Mouse (Mus musculus) layer of hippocampus, adult 9-10 months (tissue): ENCODE measurements at regions not wholly inside any gene's neighbourhood (a gene's known extent, or its start where the extent isn't known, plus 50 kb on each side); places are given as distances from the start of the nearest gene placed in this dataset.

Experiments
- DNase-seq: peaks from one replicate; pipeline ENCODE4 v3.0.0; 2022; ENCODE audit warnings: low spot score

GRCm38 (mm10) chr1:61050346-61050745, 72.6 kb downstream of the Icos start:
- DNase-seq, result no peak

GRCm38 (mm10) chr1:61053676-61054075, 75.9 kb downstream of the Icos start:
- DNase-seq, result no peak

DNA sequence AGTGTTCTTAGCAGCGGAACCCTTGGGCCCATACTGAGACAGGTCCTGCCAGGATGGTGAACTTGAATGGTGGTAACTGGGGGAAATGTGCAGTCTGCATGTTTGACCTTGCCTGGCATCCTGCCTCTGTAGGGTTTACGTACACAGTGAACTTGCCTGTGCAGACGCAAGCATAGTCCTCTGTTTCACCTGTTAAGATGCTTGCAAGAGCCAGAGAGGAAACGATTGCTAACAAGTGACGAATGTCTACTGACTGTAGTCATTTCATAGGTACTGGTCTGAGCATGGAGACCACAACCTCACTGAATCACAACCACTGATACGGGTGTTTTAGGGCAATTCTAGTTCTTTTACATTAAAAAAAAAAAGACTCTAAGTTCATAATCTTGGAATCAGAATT, 76.7 kb downstream of the Icos start:
- no peak for DNase-seq

DNA sequence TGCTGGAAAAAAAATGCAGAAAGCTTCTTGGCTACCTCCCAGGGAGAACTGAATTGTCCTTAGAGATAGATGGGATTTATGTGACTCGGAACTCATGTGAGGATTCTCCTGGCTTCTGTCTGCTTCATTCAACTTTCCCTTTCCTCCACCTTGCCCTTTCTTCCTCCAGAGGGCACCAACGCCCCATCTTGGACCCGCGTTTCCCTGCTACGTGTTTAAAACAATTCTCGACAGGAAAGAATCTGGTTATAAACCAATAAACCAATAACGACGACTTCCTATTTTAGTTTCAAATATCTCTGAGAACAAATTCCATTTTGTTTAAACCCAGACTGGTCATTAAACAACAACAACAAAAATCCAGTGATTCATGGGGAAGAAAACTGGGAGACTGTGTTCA, 77.4 kb downstream of the Icos start:
- peak; percentile 49 for DNase-seq

DNA sequence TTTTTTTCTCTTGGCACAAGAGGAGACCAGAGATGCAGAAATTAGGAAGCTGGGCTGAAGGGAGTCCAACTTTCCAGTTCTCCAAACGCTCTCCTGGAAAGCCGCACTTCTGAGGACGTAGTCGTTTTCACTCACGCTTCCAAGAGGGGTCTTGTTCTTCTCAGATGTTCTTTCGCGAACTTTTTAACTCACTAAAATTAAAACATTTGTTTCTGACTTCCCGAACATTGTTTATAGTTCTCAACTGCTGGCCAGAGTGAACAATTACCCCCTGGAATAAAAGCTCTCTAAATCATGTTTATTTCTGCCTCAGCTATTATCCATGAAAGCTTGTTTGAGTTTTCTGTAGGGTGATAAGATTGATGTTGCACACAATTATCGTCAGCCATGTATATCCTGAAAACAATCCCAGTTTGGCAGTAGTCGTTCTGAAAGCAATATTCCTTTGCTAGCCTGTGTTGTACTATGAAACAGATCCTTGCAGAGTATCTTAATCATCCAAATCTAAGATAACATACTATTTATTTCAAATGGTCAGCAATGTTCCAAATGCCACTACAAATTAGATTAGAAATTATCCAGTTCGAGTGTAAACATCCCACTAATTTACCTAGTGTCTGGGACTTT, 82.3 kb downstream of the Icos start:
- DNase-seq, result no peak

- DNase-seq, result no peak
Measured at GRCm38 (mm10) chr1:61061892-61062460, 84.2 kb downstream of the Icos start.

DNA sequence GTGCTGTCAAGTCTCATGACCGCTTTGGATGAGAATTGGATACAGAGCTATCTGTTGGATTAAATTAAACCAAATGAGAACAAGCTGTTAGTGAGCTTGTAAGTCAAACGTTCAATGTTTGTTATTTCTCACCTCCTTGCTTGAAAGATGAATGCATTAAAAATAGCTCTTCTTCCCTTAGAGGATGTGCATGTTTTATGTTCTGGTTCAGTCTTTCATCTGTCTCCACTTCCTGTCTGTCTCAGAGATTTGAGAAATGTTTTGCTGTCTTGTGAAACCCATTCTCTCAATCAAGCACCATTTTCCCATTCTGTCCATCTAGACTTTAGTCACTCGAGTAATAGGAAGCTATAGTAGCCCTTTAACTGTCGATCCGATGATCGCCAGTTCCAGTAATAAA, 90.4 kb downstream of the Icos start:
- DNase-seq, result no peak

- DNase-seq, result no peak
Measured at GRCm38 (mm10) chr1:61074127-61074526, 96.4 kb downstream of the Icos start.

DNA sequence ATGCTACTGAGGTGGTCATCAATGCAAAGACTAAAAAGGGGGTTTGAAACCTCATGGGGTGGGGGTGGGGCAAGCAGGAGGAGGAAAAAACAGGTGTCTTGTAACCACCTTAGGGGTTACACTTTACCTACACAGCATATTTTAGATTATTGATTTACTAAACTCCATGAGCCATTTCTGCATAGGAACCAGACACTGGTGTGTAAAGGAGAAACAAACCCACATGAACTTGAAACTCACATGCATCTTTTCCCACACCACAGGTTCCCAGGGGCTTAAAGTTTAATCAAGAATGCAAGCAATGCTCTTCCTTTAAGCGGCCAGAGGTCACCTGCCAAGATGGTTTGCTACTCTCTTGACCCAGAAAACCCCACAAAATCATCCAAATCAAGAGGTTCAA, 97.6 kb downstream of the Icos start:
- DNase-seq, result no peak

- no peak for DNase-seq
Measured at GRCm38 (mm10) chr1:61084732-61085131, 107.0 kb downstream of the Icos start.

GRCm38 (mm10) chr1:61086811-61087210, 109.1 kb downstream of the Icos start:
- DNase-seq, result no peak

GRCm38 (mm10) chr1:61090801-61091200, 113.1 kb downstream of the Icos start:
- DNase-seq, result no peak

DNA sequence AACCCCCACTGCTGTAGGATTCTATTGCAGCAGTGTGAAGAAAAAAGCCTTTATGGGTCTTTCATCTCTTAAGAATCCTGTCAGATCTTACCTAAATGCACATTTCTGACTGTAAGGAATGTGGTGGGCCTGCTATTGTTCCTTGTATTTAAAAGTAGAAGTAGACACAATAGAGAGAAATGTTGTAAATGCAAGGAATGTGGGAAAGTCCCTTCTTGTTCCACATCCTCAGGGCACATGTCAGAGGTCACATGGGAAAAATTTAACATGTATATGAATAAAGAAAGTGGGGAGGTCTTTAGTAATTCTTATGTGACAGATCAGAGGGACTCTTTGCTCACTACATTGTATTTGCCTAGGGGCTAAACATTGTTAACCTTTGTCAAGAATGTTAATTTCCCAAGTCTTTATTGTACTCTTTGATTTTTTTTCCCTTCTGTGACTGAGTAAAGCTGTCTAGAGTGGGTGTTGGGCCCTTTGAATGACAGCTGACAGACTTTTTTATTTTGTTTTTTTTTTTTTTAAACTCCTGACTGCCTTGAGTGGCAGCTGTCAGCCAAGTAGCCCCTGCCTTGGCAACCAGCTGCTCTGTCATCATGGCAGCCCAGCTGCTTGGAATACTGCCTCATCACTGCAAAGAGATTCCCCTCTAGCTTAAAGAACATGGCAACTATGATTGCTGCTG, 117.9 kb downstream of the Icos start:
- no peak for DNase-seq

DNA sequence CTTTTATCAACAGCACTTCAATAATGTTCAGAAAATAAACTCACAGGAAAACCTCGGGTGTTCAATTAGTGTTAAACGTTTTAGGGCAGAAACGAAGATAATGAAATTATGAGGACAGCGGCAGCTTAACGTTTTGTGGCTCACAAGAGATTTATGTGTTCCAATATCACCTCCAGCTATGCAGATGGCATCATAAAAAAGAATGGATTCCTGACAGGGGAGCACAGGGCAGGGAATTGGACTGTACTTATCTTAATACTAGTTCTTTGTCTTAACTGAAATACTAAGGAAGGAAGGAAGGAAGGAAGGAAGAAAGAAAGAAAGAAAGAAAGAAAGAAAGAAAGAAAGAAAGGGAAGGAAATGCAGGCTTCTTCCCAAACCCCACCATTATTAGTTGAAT, 121.6 kb downstream of the Icos start:
- no peak for DNase-seq

DNA sequence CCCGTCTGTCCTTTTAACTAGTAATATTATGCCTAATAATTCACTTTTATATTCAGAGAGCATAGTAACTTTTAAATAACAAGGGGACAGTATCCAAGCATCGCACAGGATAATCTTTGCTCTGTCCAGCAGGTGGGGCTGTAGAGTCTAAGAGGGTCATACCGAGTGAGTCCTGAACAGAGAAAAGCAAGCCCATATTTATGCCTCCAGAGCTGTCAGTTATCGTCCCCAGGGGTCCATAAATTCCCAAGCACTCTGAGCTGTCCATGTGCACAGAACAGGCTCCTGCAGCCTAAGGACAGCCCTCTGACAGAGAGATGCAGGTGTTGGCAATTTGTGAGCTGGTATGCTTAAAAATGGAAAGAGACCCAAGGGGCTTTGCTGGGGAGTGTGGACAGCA, 124.0 kb downstream of the Icos start:
- no peak for DNase-seq

DNA sequence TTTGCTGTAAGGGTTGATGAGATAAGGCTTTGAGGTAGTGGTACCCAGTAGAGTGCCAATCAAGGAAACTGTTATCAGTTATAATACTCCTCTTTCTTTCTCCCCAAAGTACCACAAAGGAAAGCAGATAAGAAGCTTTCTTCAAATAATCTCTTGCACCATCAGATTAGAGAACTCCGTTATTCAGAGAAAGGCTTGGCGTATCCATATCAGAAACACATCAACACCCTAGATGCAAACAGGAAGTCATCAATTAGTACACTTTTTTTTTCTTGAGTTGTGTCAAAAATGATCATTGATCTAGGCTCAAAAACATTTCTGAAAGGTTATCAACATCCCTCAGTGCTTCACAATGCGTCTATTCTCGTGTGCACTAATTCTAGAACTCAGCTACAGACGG, 124.6 kb downstream of the Icos start:
- DNase-seq, result no peak

GRCm38 (mm10) chr1:61103581-61103980, 125.9 kb downstream of the Icos start:
- DNase-seq, result no peak

DNA sequence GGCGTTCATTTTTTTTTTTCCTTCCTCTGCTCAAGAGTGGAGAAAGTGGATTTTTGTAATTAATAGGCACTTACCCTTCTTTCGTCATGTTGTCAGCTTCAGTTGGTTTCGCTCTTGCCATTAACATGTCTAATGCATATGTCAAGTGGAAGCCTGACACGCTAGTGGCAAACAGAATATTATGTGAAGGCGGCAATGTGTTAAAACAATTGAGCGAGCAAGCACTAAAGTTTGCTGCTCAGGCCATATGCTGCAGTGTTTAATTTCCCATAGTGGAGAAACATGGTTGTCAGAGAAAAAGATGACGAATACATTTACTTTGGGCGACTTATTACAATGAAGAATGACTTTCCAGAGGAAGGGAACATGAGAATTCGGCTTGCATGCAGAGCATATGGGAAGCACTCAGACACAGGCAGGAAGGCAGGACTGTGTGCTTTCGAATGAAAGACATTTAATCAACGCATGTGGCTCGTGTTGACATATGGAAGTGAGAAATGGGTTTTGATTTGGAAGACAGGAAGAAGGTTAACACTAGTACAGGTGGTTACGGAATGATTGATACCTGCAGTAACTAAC, 134.1 kb downstream of the Icos start:
- peak; percentile 3 for DNase-seq

GRCm38 (mm10) chr1:61117535-61117934, 139.8 kb downstream of the Icos start:
- no peak for DNase-seq

DNA sequence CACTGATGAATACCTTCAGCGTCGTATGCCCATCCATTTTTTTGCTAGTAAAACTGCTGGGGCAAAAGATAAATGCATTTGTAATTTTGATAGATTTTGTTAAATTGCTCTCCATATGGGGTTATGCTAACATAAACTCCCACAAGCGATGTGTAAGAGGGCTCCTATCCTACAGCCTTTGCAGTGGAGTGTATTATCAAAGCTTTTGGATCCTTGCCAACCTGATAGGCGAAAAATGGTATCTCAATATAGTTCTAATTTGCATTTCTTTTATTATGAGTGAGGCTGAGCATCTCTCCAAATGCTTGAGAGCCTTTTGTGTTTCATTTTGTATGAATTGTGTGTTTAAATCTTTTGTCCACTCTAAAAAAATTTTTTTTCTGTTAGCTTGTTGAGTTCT, 140.3 kb downstream of the Icos start:
- no peak for DNase-seq

DNA sequence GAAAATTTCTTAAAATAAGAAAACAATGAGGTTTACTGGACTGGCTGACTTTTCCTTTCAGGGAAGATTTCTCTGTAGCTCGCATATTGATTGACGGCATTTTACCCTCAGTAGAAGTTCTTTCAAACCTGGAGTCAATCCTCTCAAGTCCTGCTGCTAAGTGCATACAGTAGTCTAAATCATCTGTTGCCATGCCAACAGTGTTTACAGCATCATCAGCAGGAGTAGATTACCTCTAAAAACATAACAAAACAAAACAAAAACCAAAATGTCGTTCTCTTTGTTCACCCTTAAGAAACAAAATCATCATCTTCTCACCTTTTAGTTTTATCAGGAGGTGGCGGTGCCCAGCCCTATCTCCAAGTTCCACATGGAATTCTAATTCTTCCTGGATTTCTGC, 143.8 kb downstream of the Icos start:
- no peak for DNase-seq

DNA sequence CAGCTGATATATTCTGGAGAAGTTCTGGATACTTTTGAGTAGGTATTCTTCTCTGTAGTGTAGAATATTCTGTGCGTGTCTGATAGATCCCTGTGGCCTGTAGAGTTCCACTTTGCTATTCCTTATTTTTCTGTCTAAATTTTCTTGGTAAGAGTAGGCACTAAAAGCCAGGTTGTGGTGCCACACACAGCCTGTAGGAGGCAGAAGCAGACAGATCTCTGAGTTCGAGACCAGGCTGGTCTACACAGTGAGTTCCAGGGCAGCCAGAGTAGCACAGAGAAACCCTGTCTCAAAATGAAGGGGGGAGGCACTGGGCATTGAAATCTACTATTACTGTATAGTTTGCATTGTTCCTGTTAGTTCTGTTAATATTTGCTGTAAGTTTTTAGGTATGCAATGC, 147.4 kb downstream of the Icos start:
- DNase-seq, result no peak
